Mouse (Mus musculus) spleen, adult 2 months (tissue): ENCODE results near the gene Ndufa6.

Experiments
- CTCF ChIP-seq: fragments of 200-500 bp; IDR thresholded peaks from 2 replicates; pipeline ENCODE4 v1.5.1; 2011; ENCODE audit warnings: mild to moderate bottlenecking, inconsistent platforms; ENCODE audit not compliant: insufficient read depth, insufficient read length, insufficient replicate concordance; ENCODE audit errors: extremely low read depth
- POLR2A ChIP-seq: fragments of 200-500 bp; IDR thresholded peaks from 2 replicates; pipeline ENCODE4 v1.6.1; 2011; ENCODE audit warnings: low read depth, low read length, inconsistent platforms

GRCm38 (mm10) chr15:82325382-82325781, 28.7 kb downstream of the Ndufa6 start:
- no peak for TF ChIP-seq CTCF
- TF ChIP-seq POLR2A = no peak
